Mouse (Mus musculus): ENCODE results near the gene Stac2. TPM values are rescaled to one million over a fixed set of nuclear protein-coding genes. Genes with fewer than 3 reads are reported as not detected.

Gene Stac2
- polyA plus RNA-seq, 1 experiment from 2014 or later, result 0.11 TPM

DNA sequence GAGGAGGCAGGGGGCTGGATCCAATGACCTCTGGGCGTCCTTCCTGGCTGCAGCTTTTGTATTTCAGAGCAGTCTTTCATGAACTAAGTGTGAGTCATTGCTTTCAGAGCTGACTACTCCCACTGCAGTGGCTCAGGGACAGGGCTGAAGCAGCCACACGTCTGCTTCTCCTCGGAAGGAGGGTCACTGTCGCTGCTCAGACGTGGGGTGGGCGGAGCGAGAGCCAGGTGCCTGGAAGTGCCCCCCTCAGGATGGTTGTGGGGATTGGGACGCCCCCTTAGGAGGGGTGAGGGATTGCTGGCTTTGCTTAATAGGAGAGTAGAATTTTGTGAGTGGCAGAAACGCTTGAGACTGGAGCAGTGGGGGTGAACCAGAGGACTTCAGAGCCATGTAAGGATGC lies 4.2 kb upstream of the Stac2 start:
- Histone ChIP-seq H3K4me2 (ENCODE audit: low read depth, low read length) (no peak overlapping the region), H3K27me3 (ENCODE audit: control insufficient read depth, insufficient read depth, low read depth, low read length) (peaks cover 18% of the 10 kb centered on the region), H3K9me3 (ENCODE audit: control insufficient read depth, low read length) (no peaks in the 10 kb centered on the region), H3K27ac (ENCODE audit: low read length) (no peak overlapping the region), H3K36me3 (ENCODE audit: control insufficient read depth, insufficient read depth, low read length) (no peaks in the 10 kb centered on the region), H3K4me3 (ENCODE audit: low read length) (no peak overlapping the region), H3K4me1 (replicated peaks; ENCODE audit: control insufficient read depth, insufficient read depth, low read length) (peaks cover 7% of the 10 kb centered on the region), H3K9ac (ENCODE audit: low read length) (no peak overlapping the region)
- ATAC-seq (ENCODE audit: low read depth), result no peak
- WGBS, result 18% methylated on average over 9 of the region's 9 CpGs

DNA sequence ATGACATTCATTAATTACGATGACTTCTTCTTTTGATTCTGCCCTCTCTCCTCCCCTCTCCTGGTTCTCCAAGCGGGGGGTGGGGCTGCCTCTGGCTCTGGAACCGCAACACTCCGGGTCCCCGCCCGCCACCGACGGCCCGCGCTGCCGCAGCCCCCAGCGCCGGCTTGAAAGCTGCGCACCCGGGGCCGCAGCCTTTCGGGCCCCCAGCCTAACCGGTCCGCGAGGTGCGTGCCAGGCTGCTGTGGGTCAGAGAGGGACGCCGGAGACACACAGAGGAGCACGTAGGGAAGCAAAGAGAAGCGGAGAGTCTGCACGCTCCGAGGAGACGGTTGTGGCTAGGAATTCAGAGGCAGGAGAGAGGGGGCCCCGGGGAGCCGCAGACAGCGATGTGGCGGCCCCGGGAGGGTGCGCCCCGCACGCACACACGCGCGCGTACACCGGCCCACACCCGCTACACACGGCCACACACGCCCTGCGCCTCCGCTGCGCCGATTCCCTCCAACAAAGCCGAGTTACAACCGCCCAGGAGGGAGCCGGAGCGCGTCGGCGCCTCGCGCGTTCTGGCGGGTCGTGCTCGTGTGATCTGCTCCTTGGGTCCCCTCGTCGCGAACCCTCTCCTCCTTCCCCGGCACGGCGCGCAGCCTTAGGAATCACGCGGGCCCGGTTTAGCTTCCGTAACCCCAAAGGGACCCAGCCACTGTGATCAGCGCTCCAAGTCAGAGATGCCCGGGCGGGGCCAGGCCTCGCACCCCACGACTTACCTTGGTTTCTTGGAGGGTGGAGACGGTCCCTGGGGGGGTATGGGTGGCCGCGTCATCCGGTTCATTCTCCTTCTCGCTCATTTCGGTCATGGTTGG lies 903 bp downstream of the Stac2 start:
- peak overlapping the region; percentile 12; the same call in 1 of the 2 replicates for H3K9ac ChIP-seq (ENCODE audit: low read length)
- H3K4me2 ChIP-seq (ENCODE audit: low read depth, low read length), result peak overlapping the region; percentile 70
- H3K4me3 ChIP-seq (ENCODE audit: low read length), result peak overlapping the region; percentile 39
- no peak overlapping the region for H3K27ac ChIP-seq (ENCODE audit: low read length)
- H3K9me3 ChIP-seq (ENCODE audit: control insufficient read depth, low read length), result no peaks in the 10 kb centered on the region
- H3K27me3 ChIP-seq (ENCODE audit: control insufficient read depth, insufficient read depth, low read depth, low read length), result peaks cover 44% of the 10 kb centered on the region
- no peaks in the 10 kb centered on the region for H3K36me3 ChIP-seq (ENCODE audit: control insufficient read depth, insufficient read depth, low read length)
- under 1% methylated on average over 72 of the region's 83 CpGs for WGBS
- ATAC-seq (ENCODE audit: low read depth), result peak; percentile 12; the same call in 1 of the 2 replicates
- peaks cover 11% of the 10 kb centered on the region for H3K4me1 ChIP-seq (replicated peaks; ENCODE audit: control insufficient read depth, insufficient read depth, low read length)

DNA sequence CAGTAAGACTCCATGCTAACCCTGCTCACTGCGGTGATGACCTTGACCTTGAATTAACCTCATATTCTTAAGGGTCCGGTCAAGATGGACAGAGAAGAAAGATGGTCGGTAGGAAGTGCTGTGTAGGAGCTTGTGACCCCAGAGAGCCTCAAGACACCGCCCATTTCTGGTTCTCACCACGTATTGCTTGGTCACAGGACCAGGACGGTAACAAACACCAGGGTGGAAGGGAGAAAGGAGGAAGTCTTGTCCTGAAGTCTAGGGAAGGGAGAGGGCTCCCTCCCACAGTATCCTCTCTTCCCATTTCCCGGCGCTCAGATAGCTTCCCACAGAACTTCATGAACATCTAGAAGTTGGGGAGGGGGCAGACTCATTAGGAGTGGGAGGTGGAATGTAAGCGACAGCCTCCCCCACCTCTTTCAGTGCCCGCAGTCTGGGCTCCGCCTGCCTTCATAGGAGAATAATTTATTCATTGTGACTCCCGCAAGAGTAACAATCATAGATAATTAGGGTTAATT lies 1.6 kb downstream of the Stac2 start:
- no peaks in the 10 kb centered on the region for H3K36me3 ChIP-seq (ENCODE audit: control insufficient read depth, insufficient read depth, low read length)
- peaks cover 11% of the 10 kb centered on the region for H3K4me1 ChIP-seq (replicated peaks; ENCODE audit: control insufficient read depth, insufficient read depth, low read length)
- ATAC-seq (ENCODE audit: low read depth), result no peak
- no peak overlapping the region for H3K27ac ChIP-seq (ENCODE audit: low read length)
- H3K9ac ChIP-seq (ENCODE audit: low read length), result no peak overlapping the region
- peak overlapping the region; percentile 39 for H3K4me3 ChIP-seq (ENCODE audit: low read length)
- peaks cover 44% of the 10 kb centered on the region for H3K27me3 ChIP-seq (ENCODE audit: control insufficient read depth, insufficient read depth, low read depth, low read length)
- H3K9me3 ChIP-seq (ENCODE audit: control insufficient read depth, low read length), result no peaks in the 10 kb centered on the region
- H3K4me2 ChIP-seq (ENCODE audit: low read depth, low read length), result peak overlapping the region; percentile 70; the same call in 1 of the 2 replicates
- 7% methylated on average over 12 of the region's 12 CpGs for WGBS

DNA sequence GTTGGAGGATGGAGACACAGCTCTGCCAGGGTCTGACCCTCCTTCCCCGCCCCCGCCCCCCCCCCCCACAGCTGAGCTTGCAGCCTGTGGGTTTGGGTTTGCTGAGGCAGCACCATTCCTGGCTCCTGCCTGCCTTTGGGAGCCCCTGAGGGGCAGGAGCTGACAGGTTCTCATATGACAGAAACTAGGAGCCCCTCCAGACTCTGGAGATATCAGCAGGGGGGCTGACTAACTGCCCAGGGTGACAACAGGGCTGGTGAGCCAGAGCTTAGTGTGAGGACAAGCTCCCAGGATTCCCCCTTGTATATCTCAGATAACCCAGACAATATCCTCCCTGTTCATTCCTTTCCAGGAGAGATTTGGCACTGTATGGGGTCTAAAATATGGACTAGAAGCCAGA lies 2.3 kb downstream of the Stac2 start:
- 10% methylated on average over 2 of the region's 2 CpGs for WGBS
- no peak for ATAC-seq (ENCODE audit: low read depth)
- H3K27me3 ChIP-seq (ENCODE audit: control insufficient read depth, insufficient read depth, low read depth, low read length), result peaks cover 44% of the 10 kb centered on the region
- H3K9ac ChIP-seq (ENCODE audit: low read length), result no peak overlapping the region
- H3K4me2 ChIP-seq (ENCODE audit: low read depth, low read length), result no peak overlapping the region
- H3K4me1 ChIP-seq (replicated peaks; ENCODE audit: control insufficient read depth, insufficient read depth, low read length), result peaks cover 11% of the 10 kb centered on the region
- H3K36me3 ChIP-seq (ENCODE audit: control insufficient read depth, insufficient read depth, low read length), result no peaks in the 10 kb centered on the region
- no peak overlapping the region for H3K27ac ChIP-seq (ENCODE audit: low read length)
- H3K4me3 ChIP-seq (ENCODE audit: low read length), result no peak overlapping the region
- H3K9me3 ChIP-seq (ENCODE audit: control insufficient read depth, low read length), result no peaks in the 10 kb centered on the region

DNA sequence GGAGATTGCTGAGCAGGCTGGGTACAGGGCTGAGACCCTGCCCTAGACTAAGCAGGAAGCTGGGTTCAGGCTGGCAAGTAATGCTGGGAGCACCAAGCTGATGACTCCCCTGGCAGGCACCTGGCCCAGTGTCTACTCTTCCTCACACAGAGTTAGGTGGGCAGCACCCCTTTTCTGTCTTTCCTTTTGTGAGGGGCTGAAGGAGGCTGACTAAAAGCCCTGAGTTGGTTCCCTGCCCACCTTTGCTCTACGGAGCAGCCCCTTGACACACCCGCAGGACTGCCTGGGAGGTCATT lies 2.8 kb downstream of the Stac2 start:
- Histone ChIP-seq H3K4me3 (ENCODE audit: low read length) (no peak overlapping the region), H3K36me3 (ENCODE audit: control insufficient read depth, insufficient read depth, low read length) (no peaks in the 10 kb centered on the region), H3K4me1 (replicated peaks; ENCODE audit: control insufficient read depth, insufficient read depth, low read length) (peaks cover 11% of the 10 kb centered on the region), H3K27ac (ENCODE audit: low read length) (no peak overlapping the region), H3K27me3 (ENCODE audit: control insufficient read depth, insufficient read depth, low read depth, low read length) (peaks cover 44% of the 10 kb centered on the region), H3K4me2 (ENCODE audit: low read depth, low read length) (no peak overlapping the region), H3K9me3 (ENCODE audit: control insufficient read depth, low read length) (no peaks in the 10 kb centered on the region), H3K9ac (ENCODE audit: low read length) (no peak overlapping the region)
- ATAC-seq (ENCODE audit: low read depth), result no peak
- WGBS, result 29% methylated on average over 2 of the region's 2 CpGs

DNA sequence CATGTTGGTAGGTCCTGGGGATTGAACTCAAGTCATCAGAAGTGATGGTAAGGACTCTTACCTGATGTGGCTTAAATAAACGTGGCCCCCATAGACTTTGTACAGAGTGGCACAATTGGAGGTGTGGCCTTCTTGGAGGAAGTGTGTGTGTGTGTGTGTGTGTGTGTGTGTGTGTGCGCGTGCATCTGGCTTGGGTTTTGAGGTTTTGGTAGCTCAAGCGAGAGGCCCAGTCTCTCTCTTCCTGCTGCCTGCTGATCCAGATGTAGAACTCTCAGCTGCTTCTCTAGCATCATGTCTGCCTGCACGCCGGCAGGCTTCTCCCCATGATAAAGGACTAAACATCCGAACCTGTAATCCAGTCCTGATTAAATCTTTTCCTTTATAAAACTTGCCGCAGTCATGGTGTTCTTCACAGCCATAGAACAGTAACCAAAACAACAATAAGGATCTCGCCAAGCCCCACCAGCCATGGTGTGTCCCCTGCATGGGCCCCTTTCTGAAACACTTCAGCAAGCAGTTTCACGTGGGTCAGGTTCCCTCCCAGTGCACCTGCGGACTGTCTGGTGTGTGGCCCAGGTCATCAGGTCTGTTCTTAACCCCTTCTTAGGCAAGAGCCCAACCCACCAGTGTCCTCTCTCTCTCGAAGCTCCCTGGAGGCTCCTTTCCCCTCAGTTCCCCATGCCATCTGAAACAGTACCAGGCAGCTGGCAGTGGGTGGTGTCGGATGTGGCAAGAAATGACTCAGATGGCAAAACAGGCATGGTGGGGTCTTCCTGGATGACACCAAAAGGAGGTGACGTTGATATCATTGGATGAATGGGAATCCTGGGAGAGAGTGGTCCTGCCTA lies 3.4 kb downstream of the Stac2 start:
- no peak overlapping the region for H3K9ac ChIP-seq (ENCODE audit: low read length)

DNA sequence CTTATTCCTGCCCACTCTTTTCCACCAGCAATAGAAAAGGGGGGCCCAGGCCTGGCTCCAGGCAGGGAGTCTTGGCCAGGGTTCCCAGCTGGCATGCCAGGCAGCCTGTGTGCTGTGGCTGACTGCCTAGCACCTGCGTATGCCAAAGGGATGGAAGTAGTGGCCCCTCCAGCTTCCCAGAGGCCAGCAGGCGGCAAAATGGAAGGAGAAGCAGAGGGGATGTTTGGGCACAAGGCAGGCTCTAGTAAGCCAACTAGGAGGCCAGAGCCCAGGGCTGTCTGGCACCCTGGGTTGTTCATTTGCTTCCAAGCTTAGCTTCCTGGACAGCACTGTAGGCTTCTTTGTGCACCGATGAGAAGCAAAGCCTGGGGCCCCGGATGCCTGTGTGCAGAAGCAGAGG lies 5.5 kb downstream of the Stac2 start:
- H3K9me3 ChIP-seq (ENCODE audit: control insufficient read depth, low read length), result no peaks in the 10 kb centered on the region
- no peaks in the 10 kb centered on the region for H3K36me3 ChIP-seq (ENCODE audit: control insufficient read depth, insufficient read depth, low read length)
- no peak overlapping the region for H3K27ac ChIP-seq (ENCODE audit: low read length)
- no peak for ATAC-seq (ENCODE audit: low read depth)
- WGBS, result 75% methylated on average over 4 of the region's 4 CpGs
- H3K9ac ChIP-seq (ENCODE audit: low read length), result no peak overlapping the region
- peaks cover 29% of the 10 kb centered on the region for H3K27me3 ChIP-seq (ENCODE audit: control insufficient read depth, insufficient read depth, low read depth, low read length)
- no peak overlapping the region for H3K4me2 ChIP-seq (ENCODE audit: low read depth, low read length)
- no peak overlapping the region for H3K4me3 ChIP-seq (ENCODE audit: low read length)
- peaks cover 15% of the 10 kb centered on the region for H3K4me1 ChIP-seq (replicated peaks; ENCODE audit: control insufficient read depth, insufficient read depth, low read length)

More for the DNA sequence above, 3.4 kb downstream of the Stac2 start:
- peaks cover 44% of the 10 kb centered on the region for H3K27me3 ChIP-seq (ENCODE audit: control insufficient read depth, insufficient read depth, low read depth, low read length)
- H3K4me1 ChIP-seq (replicated peaks; ENCODE audit: control insufficient read depth, insufficient read depth, low read length), result peaks cover 13% of the 10 kb centered on the region
- no peaks in the 10 kb centered on the region for H3K36me3 ChIP-seq (ENCODE audit: control insufficient read depth, insufficient read depth, low read length)
- no peak overlapping the region for H3K27ac ChIP-seq (ENCODE audit: low read length)
- H3K9me3 ChIP-seq (ENCODE audit: control insufficient read depth, low read length), result no peaks in the 10 kb centered on the region
- H3K4me3 ChIP-seq (ENCODE audit: low read length), result no peak overlapping the region
- 59% methylated on average over 14 of the region's 14 CpGs for WGBS
- ATAC-seq (ENCODE audit: low read depth), result no peak
- no peak overlapping the region for H3K4me2 ChIP-seq (ENCODE audit: low read depth, low read length)

DNA sequence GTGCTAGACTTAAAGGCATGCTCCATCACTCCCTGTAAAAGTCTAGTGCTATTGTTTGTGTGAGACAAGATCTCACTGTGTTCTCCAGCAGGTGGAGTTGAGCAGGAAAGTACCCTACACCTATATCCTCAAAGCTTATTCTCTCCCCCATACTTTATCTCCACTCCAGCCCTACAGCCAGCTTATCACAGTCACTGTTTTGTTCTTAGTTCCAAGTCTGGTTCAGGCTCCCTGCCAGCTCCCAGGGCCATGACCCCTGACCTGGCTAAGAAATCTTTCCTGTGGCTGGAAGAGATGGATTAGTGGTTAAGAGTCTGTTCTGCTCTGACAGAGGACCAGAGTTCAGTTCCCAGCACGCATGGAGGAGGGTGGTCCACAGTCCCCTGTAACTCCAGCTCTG lies 6.8 kb downstream of the Stac2 start:
- peaks cover 8% of the 10 kb centered on the region; the same call in 1 of the 2 replicates for H3K4me1 ChIP-seq (replicated peaks; ENCODE audit: control insufficient read depth, insufficient read depth, low read length)
- no peak overlapping the region for H3K9ac ChIP-seq (ENCODE audit: low read length)
- no peak overlapping the region for H3K4me3 ChIP-seq (ENCODE audit: low read length)
- 57% methylated on average over 1 of the region's 1 CpGs for WGBS
- H3K9me3 ChIP-seq (ENCODE audit: control insufficient read depth, low read length), result no peaks in the 10 kb centered on the region
- peaks cover 17% of the 10 kb centered on the region for H3K27me3 ChIP-seq (ENCODE audit: control insufficient read depth, insufficient read depth, low read depth, low read length)
- no peak for ATAC-seq (ENCODE audit: low read depth)
- no peak overlapping the region for H3K4me2 ChIP-seq (ENCODE audit: low read depth, low read length)
- H3K36me3 ChIP-seq (ENCODE audit: control insufficient read depth, insufficient read depth, low read length), result no peaks in the 10 kb centered on the region
- H3K27ac ChIP-seq (ENCODE audit: low read length), result no peak overlapping the region

DNA sequence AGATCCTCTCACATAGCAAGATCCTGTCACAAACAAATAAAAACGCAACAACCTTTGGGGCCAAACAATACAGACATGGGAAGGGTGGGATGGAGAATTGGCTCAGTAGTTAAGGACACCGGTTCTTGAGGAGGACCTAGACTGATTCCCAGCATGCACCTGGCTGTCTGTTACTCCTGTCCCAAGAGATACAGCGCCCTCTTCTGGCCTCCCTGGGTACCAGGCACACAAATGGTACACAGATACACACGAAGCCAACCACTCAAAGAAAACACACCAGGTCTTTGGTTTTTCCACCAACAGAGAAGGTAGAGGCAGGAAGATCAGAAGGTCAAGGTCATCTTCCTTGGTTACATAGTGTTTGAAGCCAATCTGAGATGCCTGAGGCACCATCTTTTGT lies 7.7 kb downstream of the Stac2 start:
- H3K36me3 ChIP-seq (ENCODE audit: control insufficient read depth, insufficient read depth, low read length), result no peaks in the 10 kb centered on the region
- no peak overlapping the region for H3K4me3 ChIP-seq (ENCODE audit: low read length)
- WGBS, result 60% methylated on average over 4 of the region's 4 CpGs
- peaks cover 9% of the 10 kb centered on the region for H3K27me3 ChIP-seq (ENCODE audit: control insufficient read depth, insufficient read depth, low read depth, low read length)
- no peak overlapping the region for H3K9ac ChIP-seq (ENCODE audit: low read length)
- no peak overlapping the region for H3K4me2 ChIP-seq (ENCODE audit: low read depth, low read length)
- no peak overlapping the region for H3K27ac ChIP-seq (ENCODE audit: low read length)
- H3K9me3 ChIP-seq (ENCODE audit: control insufficient read depth, low read length), result no peaks in the 10 kb centered on the region
- H3K4me1 ChIP-seq (replicated peaks; ENCODE audit: control insufficient read depth, insufficient read depth, low read length), result peaks cover 8% of the 10 kb centered on the region; the same call in 1 of the 2 replicates
- no peak for ATAC-seq (ENCODE audit: low read depth)
